Mouse (Mus musculus) adrenal gland, adult (tissue): Measurements from ENCODE around the gene Pax5.

Source experiments
- DNase-seq, 2 experiments: peaks; one replicate each; pipeline ENCODE4 v3.0.0; 2022 to 2023; ENCODE audit warnings: low spot score in 1 of 2; ENCODE audit not compliant: inconsistent age in 2 of 2

The Pax5 gene

GRCm38 (mm10) chr4:44668574-44668973, 41.7 kb downstream of the Pax5 start:
- DNase-seq, result no peak

GRCm38 (mm10) chr4:44668172-44668571, 42.1 kb downstream of the Pax5 start:
- no peak for DNase-seq

GRCm38 (mm10) chr4:44667369-44667768, 42.9 kb downstream of the Pax5 start:
- no peak for DNase-seq

- no peak for DNase-seq
Measured at GRCm38 (mm10) chr4:44664767-44665056, 45.6 kb downstream of the Pax5 start.

GRCm38 (mm10) chr4:44664004-44664766, 46.1 kb downstream of the Pax5 start:
- DNase-seq, result peak in 1 of 2 experiments; percentile 58

GRCm38 (mm10) chr4:44663489-44663888, 46.8 kb downstream of the Pax5 start:
- DNase-seq, result no peak

GRCm38 (mm10) chr4:44645181-44645580, 65.1 kb downstream of the Pax5 start:
- DNase-seq, result peak in 1 of 2 experiments; percentile 51

GRCm38 (mm10) chr4:44641831-44642587, 68.3 kb downstream of the Pax5 start:
- DNase-seq, result no peak

GRCm38 (mm10) chr4:44635618-44636017, 74.7 kb downstream of the Pax5 start:
- peak in 1 of 2 experiments; percentile 23 for DNase-seq

GRCm38 (mm10) chr4:44633694-44634524, 76.4 kb downstream of the Pax5 start:
- no peak for DNase-seq

- DNase-seq, result no peak
Measured at GRCm38 (mm10) chr4:44630059-44630458, 80.2 kb downstream of the Pax5 start.

- DNase-seq, result no peak
Measured at GRCm38 (mm10) chr4:44627890-44628289, 82.4 kb downstream of the Pax5 start.

GRCm38 (mm10) chr4:44625108-44625424, 85.2 kb downstream of the Pax5 start:
- DNase-seq, result no peak

- no peak for DNase-seq
Measured at GRCm38 (mm10) chr4:44624232-44625107, 85.8 kb downstream of the Pax5 start.

GRCm38 (mm10) chr4:44623435-44623727, 86.9 kb downstream of the Pax5 start:
- DNase-seq, result no peak

- DNase-seq, result no peak
Measured at GRCm38 (mm10) chr4:44622682-44623434, 87.4 kb downstream of the Pax5 start.

GRCm38 (mm10) chr4:44620241-44620640, 90.0 kb downstream of the Pax5 start:
- DNase-seq, result no peak

GRCm38 (mm10) chr4:44614066-44614667, 96.1 kb downstream of the Pax5 start:
- no peak for DNase-seq

- no peak for DNase-seq
Measured at GRCm38 (mm10) chr4:44612392-44612791, 97.9 kb downstream of the Pax5 start.

- DNase-seq, result no peak
Measured at GRCm38 (mm10) chr4:44605453-44605852, 104.8 kb downstream of the Pax5 start.
